Mouse (Mus musculus) kidney, embryonic 14.5 days (tissue): ENCODE measurements at regions not wholly inside any gene's neighbourhood (a gene's known extent, or its start where the extent isn't known, plus 50 kb on each side); places are given as distances from the start of the nearest gene placed in this dataset.
A peak's percentile ranks its signal among the peaks of the same experiment; 100 is the strongest.

Experiments used
- ATAC-seq: fragments of 200-750 bp; cut with Nextera tagmentation; 2 replicates; pipeline ENCODE4 v1.8.0; 2017; ENCODE audit warnings: moderate number of reproducible peaks, mild to moderate bottlenecking, moderate TSS enrichment, moderate library complexity; ENCODE audit not compliant: low FRiP score, low TSS enrichment
- H3K27ac ChIP-seq: fragments of 300-500 bp; sonication (generic); 2 replicates; pipeline ENCODE4 v1.5.1; 2014; ENCODE audit warnings: low read depth, mild to moderate bottlenecking, low read length, moderate library complexity, mixed read lengths
- H3K27me3 ChIP-seq: fragments of 300-500 bp; sonication (generic); 2 replicates; pipeline ENCODE4 v1.6.1; 2014; ENCODE audit warnings: mild to moderate bottlenecking, low read length; ENCODE audit not compliant: control insufficient read depth, insufficient read depth
- H3K36me3 ChIP-seq: fragments of 300-500 bp; sonication (generic); 2 replicates; pipeline ENCODE4 v1.6.1; 2014; ENCODE audit warnings: low read length, mixed read lengths; ENCODE audit not compliant: control insufficient read depth, insufficient read depth
- H3K4me1 ChIP-seq: fragments of 300-500 bp; sonication (generic); 2 replicates; pipeline ENCODE4 v1.6.1; 2014; ENCODE audit warnings: low read length, mixed read lengths; ENCODE audit not compliant: control insufficient read depth, insufficient read depth
- H3K4me2 ChIP-seq: fragments of 300-500 bp; sonication (generic); replicated peaks from 2 replicates; pipeline ENCODE4 v1.6.1; 2014; ENCODE audit warnings: low read depth, mild to moderate bottlenecking, low read length
- H3K4me3 ChIP-seq: fragments of 300-500 bp; sonication (generic); 2 replicates; pipeline ENCODE4 v1.5.1; 2014; ENCODE audit warnings: mild to moderate bottlenecking, low read length
- H3K9ac ChIP-seq: fragments of 300-500 bp; sonication (generic); 2 replicates; pipeline ENCODE4 v1.6.1; 2014; ENCODE audit warnings: low read depth, mild to moderate bottlenecking, low read length, moderate library complexity
- H3K9me3 ChIP-seq: fragments of 300-500 bp; sonication (generic); 2 replicates; pipeline ENCODE4 v1.6.1; 2016; ENCODE audit warnings: low read length; ENCODE audit not compliant: control insufficient read depth
- WGBS: fragments of 180-500 bp; shearing (Covaris S2); extraction: QIAGEN DNeasy Blood & Tissue Kit; methylation state at CpG from one replicate; pipeline ENCODE4 v1.1.7; 2014; 5-methylcytosine and 5-hydroxymethylcytosine counted together

- Histone ChIP-seq H3K9me3 (no peaks in the 10 kb centered on the region), H3K4me1 (no peaks in the 10 kb centered on the region), H3K36me3 (no peaks in the 10 kb centered on the region), H3K27ac (no peak overlapping the region), H3K4me3 (no peak overlapping the region), H3K9ac (no peak overlapping the region), H3K27me3 (no peaks in the 10 kb centered on the region), H3K4me2 (0 out of 2 replicates have a peak overlapping the region, but pooled peaks have one; percentile 4)
- WGBS = 19% methylated on average over 11 of the region's 11 CpGs
- peak; percentile 72; the same call in 1 of the 2 replicates for ATAC-seq
Observed at GRCm38 (mm10) chr2:133020173-133020837, 74.6 kb upstream of the Fermt1 start.

GRCm38 (mm10) chr2:133021244-133021643 is 75.5 kb upstream of the Fermt1 start:
- 91% methylated on average over 3 of the region's 3 CpGs for WGBS
- Histone ChIP-seq H3K27ac (no peak overlapping the region), H3K27me3 (no peaks in the 10 kb centered on the region), H3K36me3 (no peaks in the 10 kb centered on the region), H3K4me1 (no peaks in the 10 kb centered on the region), H3K9me3 (no peaks in the 10 kb centered on the region), H3K4me2 (no peak overlapping the region), H3K9ac (no peak overlapping the region), H3K4me3 (no peak overlapping the region)
- no peak for ATAC-seq

- Histone ChIP-seq H3K9me3 (no peaks in the 10 kb centered on the region), H3K4me1 (no peaks in the 10 kb centered on the region), H3K27me3 (no peaks in the 10 kb centered on the region), H3K4me2 (no peak overlapping the region), H3K9ac (no peak overlapping the region), H3K4me3 (no peak overlapping the region), H3K27ac (no peak overlapping the region), H3K36me3 (no peaks in the 10 kb centered on the region)
- 83% methylated on average over 2 of the region's 2 CpGs for WGBS
- no peak for ATAC-seq
Observed at GRCm38 (mm10) chr2:133027038-133027437, 81.3 kb upstream of the Fermt1 start.

GRCm38 (mm10) chr2:133035421-133035820 is 89.7 kb upstream of the Fermt1 start:
- H3K9ac ChIP-seq = no peak overlapping the region
- H3K36me3 ChIP-seq = no peaks in the 10 kb centered on the region
- no peak overlapping the region for H3K4me3 ChIP-seq
- no peak overlapping the region for H3K27ac ChIP-seq
- H3K27me3 ChIP-seq = no peaks in the 10 kb centered on the region
- H3K4me2 ChIP-seq = no peak overlapping the region
- no peak for ATAC-seq
- 66% methylated on average over 3 of the region's 3 CpGs for WGBS
- H3K4me1 ChIP-seq = no peaks in the 10 kb centered on the region
- H3K9me3 ChIP-seq = no peaks in the 10 kb centered on the region

- no peak overlapping the region for H3K4me3 ChIP-seq
- no peaks in the 10 kb centered on the region for H3K4me1 ChIP-seq
- no peak overlapping the region for H3K27ac ChIP-seq
- H3K9ac ChIP-seq = no peak overlapping the region
- ATAC-seq = no peak
- WGBS = 91% methylated on average over 1 of the region's 1 CpGs
- no peaks in the 10 kb centered on the region for H3K36me3 ChIP-seq
- H3K27me3 ChIP-seq = no peaks in the 10 kb centered on the region
- no peaks in the 10 kb centered on the region for H3K9me3 ChIP-seq
- H3K4me2 ChIP-seq = no peak overlapping the region
Observed at GRCm38 (mm10) chr2:133040708-133041107, 95.0 kb upstream of the Fermt1 start.

- H3K36me3 ChIP-seq = no peaks in the 10 kb centered on the region
- 90% methylated on average over 11 of the region's 11 CpGs for whole genome bisulfite sequencing
- no peaks in the 10 kb centered on the region for H3K9me3 ChIP-seq
- H3K4me3 ChIP-seq = no peak overlapping the region
- no peak overlapping the region for H3K4me2 ChIP-seq
- ATAC-seq = no peak
- no peak overlapping the region for H3K9ac ChIP-seq
- H3K27me3 ChIP-seq = no peaks in the 10 kb centered on the region
- no peaks in the 10 kb centered on the region for H3K4me1 ChIP-seq
- no peak overlapping the region for H3K27ac ChIP-seq
Observed at GRCm38 (mm10) chr2:133077698-133078356, 132.1 kb upstream of the Fermt1 start.

- Histone ChIP-seq H3K27ac (no peak overlapping the region), H3K4me2 (no peak overlapping the region), H3K9me3 (no peaks in the 10 kb centered on the region), H3K9ac (no peak overlapping the region), H3K4me3 (no peak overlapping the region), H3K36me3 (no peaks in the 10 kb centered on the region), H3K4me1 (no peaks in the 10 kb centered on the region), H3K27me3 (no peaks in the 10 kb centered on the region)
- no peak for ATAC-seq
- WGBS = 53% methylated on average over 7 of the region's 7 CpGs
Observed at GRCm38 (mm10) chr2:133090976-133091375, 145.3 kb upstream of the Fermt1 start.

- H3K4me2 ChIP-seq = no peak overlapping the region
- no peaks in the 10 kb centered on the region for H3K9me3 ChIP-seq
- no peaks in the 10 kb centered on the region for H3K4me1 ChIP-seq
- H3K9ac ChIP-seq = no peak overlapping the region
- 0 out of 2 replicates have a peak, but pooled peaks have one; percentile 35 for ATAC-seq
- 27% methylated on average over 10 of the region's 10 CpGs for WGBS
- no peaks in the 10 kb centered on the region for H3K36me3 ChIP-seq
- no peak overlapping the region for H3K27ac ChIP-seq
- H3K27me3 ChIP-seq = no peaks in the 10 kb centered on the region
- H3K4me3 ChIP-seq = no peak overlapping the region
Observed at GRCm38 (mm10) chr2:133113642-133114041, 167.9 kb upstream of the Fermt1 start.

GRCm38 (mm10) chr2:133118651-133119050 is 172.9 kb upstream of the Fermt1 start:
- H3K4me1 ChIP-seq = no peaks in the 10 kb centered on the region
- no peak for ATAC-seq
- no peak overlapping the region for H3K9ac ChIP-seq
- no peaks in the 10 kb centered on the region for H3K27me3 ChIP-seq
- H3K27ac ChIP-seq = no peak overlapping the region
- H3K4me3 ChIP-seq = no peak overlapping the region
- no peak overlapping the region for H3K4me2 ChIP-seq
- no peaks in the 10 kb centered on the region for H3K9me3 ChIP-seq
- H3K36me3 ChIP-seq = no peaks in the 10 kb centered on the region
- WGBS = 92% methylated on average over 14 of the region's 14 CpGs
